Mouse (Mus musculus): ENCODE measurements around the gene Hnf1b.

- TF ChIP-seq GATA1 (IDR thresholded peaks at IDR 0.05; ENCODE audit: borderline replicate concordance, low read length) (no peak), FLI1 (IDR thresholded peaks at IDR 0.05; ENCODE audit: low read length) (no peak)
Observed at GRCm38 (mm10) chr11:83873509-83873908, 23.6 kb downstream of the Hnf1b start.
